Mouse (Mus musculus) heart, adult 18-20 months (tissue): ENCODE data around the gene Ciita. TPM values are rescaled to one million over a fixed set of nuclear protein-coding genes. Genes with fewer than 3 reads are reported as not detected.
A peak's percentile ranks its signal among the peaks of the same experiment; 100 is the strongest.

Experiments used
- DNase-seq, 2 experiments: peaks; one replicate each; pipeline ENCODE4 v3.0.0; 2021 to 2022; ENCODE audit warnings: mixed read lengths in 1 of 2
- long read RNA-seq, 2 experiments: library from polyadenylated mRNA; stranded (forward); transcript quantifications; one replicate each; pipeline ENCODE4 v2.0.0; 2021
- total RNA-seq, 2 experiments: library from RNA; stranded (reverse); gene quantifications; 2 replicates each; pipeline ENCODE4 v1.2.3; 2021

Ciita gene
- total RNA-seq: 1 to 10 TPM; 1.3 to 3.9 TPM
- long read RNA-seq, experiment 1: 0 reads
- long read RNA-seq, experiment 2: 0 reads

GRCm38 (mm10) chr16:10479857-10480256 is at the start of gene Ciita:
Ciita (plus strand) TSS chr16:10480059.
- DNase-seq: no peak

GRCm38 (mm10) chr16:10431911-10432310 is 47.9 kb upstream of the Ciita start:
- no peak for DNase-seq

GRCm38 (mm10) chr16:10432387-10432786 is 47.5 kb upstream of the Ciita start:
- no peak for DNase-seq

- no peak for DNase-seq
Observed at GRCm38 (mm10) chr16:10433344-10433743, 46.5 kb upstream of the Ciita start.

DNA sequence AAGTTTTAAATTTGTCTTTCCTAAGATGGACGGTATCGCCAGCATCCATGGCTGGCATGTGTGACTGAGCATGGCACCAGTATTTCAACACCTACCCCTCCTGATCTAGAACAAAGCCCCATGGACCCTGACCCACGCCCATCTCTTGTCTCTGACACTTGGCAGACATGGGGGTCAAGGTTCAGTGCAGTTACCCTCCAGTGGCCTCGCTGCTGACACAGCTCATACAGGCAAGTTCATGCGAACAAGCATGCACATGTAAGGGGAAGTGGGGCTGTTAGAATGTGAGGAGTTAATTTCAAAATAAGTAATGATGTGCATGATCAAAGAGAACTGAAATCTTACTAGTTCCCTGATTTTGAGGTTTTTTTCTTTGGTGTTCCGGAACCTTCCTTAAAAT is 43.7 kb upstream of the Ciita start:
- peak in 1 of 2 experiments; percentile 18 for DNase-seq

GRCm38 (mm10) chr16:10438055-10438454 is 41.8 kb upstream of the Ciita start:
- DNase-seq: peak in 1 of 2 experiments; percentile 18

DNA sequence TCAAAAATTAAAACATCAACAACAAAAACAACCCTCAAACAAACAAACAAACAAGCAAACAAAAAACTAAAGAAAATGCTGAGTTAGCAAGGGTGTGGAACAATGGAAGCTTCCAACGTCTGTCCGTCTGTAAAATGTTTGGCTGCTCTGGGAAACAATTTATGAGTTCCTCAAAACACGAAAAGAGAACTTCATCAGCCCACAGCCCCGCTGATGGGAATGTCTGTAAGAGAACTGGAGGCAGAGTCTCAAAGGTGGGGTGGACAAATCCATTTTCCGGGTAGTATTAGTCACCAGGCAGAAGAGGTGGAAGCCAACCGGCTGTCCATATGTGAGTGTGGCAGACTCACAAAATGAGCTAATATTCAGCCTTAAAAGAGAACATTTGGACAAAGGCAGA is 38.5 kb upstream of the Ciita start:
- peak in 1 of 2 experiments; percentile 15 for DNase-seq

- no peak for DNase-seq
Observed at GRCm38 (mm10) chr16:10441761-10442160, 38.1 kb upstream of the Ciita start.

DNA sequence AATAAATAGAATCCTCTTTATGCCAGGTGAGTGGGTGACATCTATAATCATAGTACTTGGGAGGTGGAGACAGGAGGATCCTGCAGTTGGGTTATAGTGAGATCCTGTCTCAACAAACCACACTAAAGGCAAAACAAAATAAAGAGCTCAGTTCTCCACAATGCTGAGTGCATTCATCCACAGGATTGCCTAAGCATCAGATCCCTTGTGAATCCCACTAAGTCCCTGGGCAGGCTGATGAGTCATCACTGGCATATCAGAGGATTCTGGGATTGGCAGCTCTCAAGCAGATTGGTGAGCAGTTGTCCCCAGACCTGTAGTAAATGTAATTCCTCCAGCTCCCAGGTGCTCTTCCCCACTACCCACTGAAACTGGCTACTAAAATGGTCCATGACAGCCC is 36.1 kb upstream of the Ciita start:
- DNase-seq: no peak

GRCm38 (mm10) chr16:10446573-10447263 is 33.1 kb upstream of the Ciita start:
- DNase-seq: no peak

DNA sequence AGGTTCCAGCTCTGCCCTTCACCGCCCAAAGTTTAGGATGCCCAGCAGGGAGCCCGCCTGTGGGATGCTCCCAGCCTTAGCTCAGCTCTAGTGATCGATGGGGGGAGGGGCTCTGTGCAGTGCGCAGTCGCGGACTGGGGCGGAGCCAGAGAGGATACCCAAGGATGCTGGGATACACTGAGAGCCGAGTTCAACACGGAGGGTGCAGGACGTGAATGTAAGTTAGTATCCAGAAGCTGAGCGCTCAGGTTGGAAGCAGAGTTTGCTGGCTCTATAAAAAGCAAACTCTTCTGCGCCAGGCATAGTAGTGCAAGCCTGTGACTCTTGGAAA is 32.6 kb upstream of the Ciita start, which contains the start of gene Tvp23a:
Gene Tvp23a, minus strand, starts transcription at position 99 of the 331 bp plus-strand sequence.
- peak; percentile 66 to 73 for DNase-seq

GRCm38 (mm10) chr16:10447781-10448180 is 32.1 kb upstream of the Ciita start:
- no peak for DNase-seq

DNA sequence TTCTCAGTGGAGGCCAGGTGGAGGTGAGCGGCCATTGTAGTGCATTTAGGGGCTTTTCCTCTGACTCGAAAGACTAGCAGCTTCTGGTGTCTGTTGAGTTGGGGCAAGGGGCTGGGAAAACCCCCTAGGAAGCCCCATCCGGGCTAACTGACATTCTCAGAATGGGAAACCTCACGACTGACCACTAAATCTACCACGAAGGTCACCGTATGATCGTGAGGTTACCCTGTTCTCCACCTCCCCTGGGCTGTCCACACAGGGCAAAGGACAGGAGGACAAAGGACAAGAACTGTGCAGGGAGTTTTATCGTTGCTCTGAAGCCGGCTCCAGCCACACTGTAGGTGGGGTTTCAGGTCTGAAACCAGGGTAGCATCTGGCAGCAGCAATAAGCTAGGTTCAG is 30.9 kb upstream of the Ciita start:
- DNase-seq: no peak

DNA sequence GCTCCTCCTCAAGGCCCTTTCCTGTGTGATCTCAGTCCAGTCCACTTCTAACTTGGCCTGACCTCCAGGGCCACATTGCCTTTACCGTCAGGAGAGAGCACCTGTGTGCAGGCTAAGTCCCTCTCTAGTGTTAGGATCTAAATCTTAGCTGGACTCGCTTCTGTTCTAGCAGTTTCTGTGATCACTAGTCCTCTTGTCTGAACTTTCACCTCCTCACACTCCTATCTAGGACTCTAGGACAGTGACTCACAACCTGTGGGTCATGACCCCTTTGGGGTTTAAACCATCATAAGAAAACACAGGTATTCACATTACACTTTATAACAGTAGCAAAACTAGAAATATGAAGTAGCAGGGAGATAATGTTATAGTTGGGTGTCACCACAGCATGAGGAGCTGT is 28.0 kb upstream of the Ciita start:
- DNase-seq: no peak

- peak; percentile 84 to 89 for DNase-seq
Observed at GRCm38 (mm10) chr16:10452445-10452896, 27.4 kb upstream of the Ciita start.

DNA sequence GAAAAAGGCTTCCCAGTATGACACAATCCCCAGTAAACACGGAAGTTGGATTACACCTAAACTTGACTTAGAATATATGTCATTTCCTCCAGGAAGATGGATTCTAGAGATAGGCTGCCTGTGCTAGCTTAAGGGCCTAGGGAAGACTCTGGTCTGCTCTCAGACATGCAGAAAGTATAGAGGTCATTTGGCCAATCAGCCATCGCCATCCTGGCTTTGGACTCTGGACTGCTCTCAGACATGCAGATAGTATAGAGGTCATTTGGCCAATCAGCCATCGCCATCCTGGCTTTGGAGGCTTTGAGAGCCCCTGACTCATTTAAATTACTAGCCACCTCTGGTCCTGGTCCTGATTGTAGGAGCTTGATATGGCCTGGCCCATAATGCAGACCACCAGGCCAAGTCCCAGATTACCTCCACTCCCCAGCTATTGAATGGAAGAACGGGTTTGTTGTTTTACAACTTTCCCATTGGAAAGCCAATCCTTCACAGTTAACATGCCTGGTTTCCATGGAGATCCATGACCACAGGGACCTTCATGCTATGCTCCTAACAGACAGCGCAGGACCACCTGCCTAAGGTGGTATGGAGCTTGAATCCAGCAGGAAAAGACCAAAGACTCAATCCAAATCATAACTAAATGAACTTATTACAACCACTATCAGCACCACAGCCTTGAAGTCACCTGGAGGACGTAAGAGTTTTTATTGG is 25.8 kb upstream of the Ciita start:
- DNase-seq: no peak

GRCm38 (mm10) chr16:10454583-10454974 is 25.3 kb upstream of the Ciita start:
- DNase-seq: no peak

DNA sequence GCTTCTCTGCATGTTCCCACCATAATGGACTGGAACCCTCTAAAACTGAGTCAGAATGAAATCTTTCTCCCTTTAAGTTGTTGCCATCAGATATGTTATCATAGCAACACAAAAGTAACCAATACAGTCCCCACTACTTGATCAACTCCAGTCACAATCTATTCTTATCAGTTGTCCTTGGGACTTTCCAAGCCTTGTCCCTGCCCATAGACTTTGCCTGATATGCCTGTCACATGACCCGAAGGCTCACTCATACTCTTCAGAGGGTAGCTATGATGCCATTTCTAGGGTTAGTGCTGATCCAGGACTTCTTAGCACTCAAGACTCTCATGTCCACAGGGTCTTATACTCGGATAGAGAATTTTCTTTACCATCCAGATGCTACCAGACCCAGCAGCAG is 19.7 kb upstream of the Ciita start:
- DNase-seq: no peak

DNA sequence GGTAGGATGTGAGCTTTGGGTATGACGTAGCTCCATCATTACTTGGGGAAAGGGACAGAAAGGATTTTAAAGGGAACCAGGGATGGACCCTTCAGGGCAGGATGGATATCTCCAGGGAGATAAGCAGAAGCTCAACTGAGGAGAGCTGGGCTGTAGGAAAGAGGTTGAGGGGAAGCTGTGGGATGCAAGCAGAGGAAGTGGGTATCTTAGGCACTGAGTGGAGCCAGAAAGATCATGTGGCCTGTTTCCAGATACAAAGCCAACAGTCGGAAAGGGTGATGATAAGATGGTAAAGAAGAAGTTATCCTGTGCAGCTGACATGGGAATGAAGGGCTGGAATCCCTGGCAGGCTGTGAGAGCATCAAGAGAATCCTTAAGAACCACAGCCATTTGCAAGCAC is 18.7 kb upstream of the Ciita start:
- DNase-seq: no peak

DNA sequence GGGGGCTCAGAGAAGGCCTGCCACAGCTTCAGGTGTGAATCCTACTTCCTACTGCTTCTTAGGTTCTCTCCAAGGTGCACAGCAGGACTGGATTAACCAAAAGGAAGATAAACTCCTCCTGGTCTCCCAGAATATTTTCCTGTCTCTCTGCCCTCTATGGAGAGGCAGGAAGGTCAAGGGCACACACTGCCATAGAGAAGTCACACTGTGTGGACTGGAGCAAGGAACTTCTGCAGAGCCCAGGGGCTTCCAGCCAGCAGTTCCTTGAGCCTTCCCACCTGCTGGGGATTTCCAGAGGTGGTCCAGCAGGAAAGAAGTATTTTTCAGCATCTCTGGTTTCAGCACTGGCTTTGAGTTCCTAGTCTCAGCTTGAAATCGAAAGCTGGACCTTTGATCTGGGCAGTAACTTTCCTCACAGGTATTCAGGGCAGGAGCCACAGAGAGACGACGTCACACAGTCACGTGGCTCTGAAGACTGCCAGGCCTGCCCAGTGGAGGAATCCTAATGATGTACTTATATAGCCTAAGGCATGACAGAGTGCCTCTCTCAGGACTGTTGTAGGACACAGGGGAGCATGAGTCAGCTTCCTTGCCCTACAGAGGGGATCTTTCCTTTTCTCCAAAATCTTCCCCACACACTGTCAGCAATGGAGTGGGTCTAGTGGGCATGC is 14.7 kb upstream of the Ciita start:
- no peak for DNase-seq

- no peak for DNase-seq
Observed at GRCm38 (mm10) chr16:10467391-10468107, 12.3 kb upstream of the Ciita start.

DNA sequence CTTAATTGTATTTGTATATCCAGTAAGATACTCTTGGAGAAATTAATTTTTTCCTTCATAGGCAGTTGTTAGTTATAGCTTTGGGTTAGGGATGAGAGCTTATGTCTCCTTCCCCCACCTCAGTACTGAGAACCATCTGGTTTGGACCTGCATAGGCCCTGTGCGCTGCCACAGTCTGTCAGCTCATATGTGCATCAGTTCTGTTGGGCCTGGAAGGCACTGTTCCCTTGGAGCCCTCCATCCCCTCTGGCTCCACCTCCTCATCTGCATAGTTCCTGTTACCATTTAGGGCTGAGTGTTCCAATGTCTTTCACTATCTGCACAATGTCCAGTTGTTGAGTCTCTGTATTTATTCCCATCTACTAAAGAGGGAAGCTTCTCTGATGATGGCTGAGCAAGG is 11.7 kb upstream of the Ciita start:
- no peak for DNase-seq

- DNase-seq: no peak
Observed at GRCm38 (mm10) chr16:10471950-10472349, 7.9 kb upstream of the Ciita start.
